Mouse (Mus musculus) testis, adult 2 months (tissue): ENCODE measurements around the gene Tpcn1. TPM values are rescaled to one million over a fixed set of nuclear protein-coding genes. Genes with fewer than 3 reads are reported as not detected.

Experiments used
- H3K27ac ChIP-seq: fragments of 200-500 bp; 2 replicates; pipeline ENCODE4 v1.5.1; 2012; ENCODE audit warnings: low read depth, low read length; ENCODE audit not compliant: control insufficient read depth, insufficient read depth
- H3K27me3 ChIP-seq: fragments of 200-500 bp; 2 replicates; pipeline ENCODE4 v1.6.1; 2012; ENCODE audit warnings: mild to moderate bottlenecking, low read length, moderate library complexity; ENCODE audit not compliant: control insufficient read depth, insufficient read depth
- H3K36me3 ChIP-seq: fragments of 200-500 bp; 2 replicates; pipeline ENCODE4 v1.6.1; 2012; ENCODE audit warnings: mild to moderate bottlenecking, low read length; ENCODE audit not compliant: control insufficient read depth, insufficient read depth
- H3K4me1 ChIP-seq: fragments of 200-500 bp; 2 replicates; pipeline ENCODE4 v1.6.1; 2012; ENCODE audit warnings: low read length; ENCODE audit not compliant: control insufficient read depth, insufficient read depth
- H3K4me3 ChIP-seq: fragments of 200-500 bp; 2 replicates; pipeline ENCODE4 v1.5.1; 2012; ENCODE audit warnings: low read depth, mild to moderate bottlenecking, low read length, moderate library complexity, mixed read lengths; ENCODE audit not compliant: control insufficient read depth
- CTCF ChIP-seq: fragments of 200-500 bp; IDR thresholded peaks from 2 replicates; pipeline ENCODE4 v1.5.1; 2012; ENCODE audit warnings: low read depth, mild to moderate bottlenecking, inconsistent platforms, low read length, moderate library complexity; ENCODE audit not compliant: control insufficient read depth, insufficient read depth, insufficient replicate concordance
- POLR2A ChIP-seq: fragments of 200-500 bp; IDR thresholded peaks from 2 replicates; pipeline ENCODE4 v1.6.1; 2012; ENCODE audit warnings: low read depth, mild to moderate bottlenecking, inconsistent platforms, low read length, moderate library complexity; ENCODE audit not compliant: control insufficient read depth
- polyA plus RNA-seq: library from polyadenylated mRNA; depleted of rRNA; stranded (reverse); fragments of >200 nt; gene quantifications from 2 replicates; pipeline ENCODE4 v1.2.3, GENCODE M21; 2012

Gene Tpcn1
- polyA plus RNA-seq, 1 experiment: 20.7 TPM

DNA sequence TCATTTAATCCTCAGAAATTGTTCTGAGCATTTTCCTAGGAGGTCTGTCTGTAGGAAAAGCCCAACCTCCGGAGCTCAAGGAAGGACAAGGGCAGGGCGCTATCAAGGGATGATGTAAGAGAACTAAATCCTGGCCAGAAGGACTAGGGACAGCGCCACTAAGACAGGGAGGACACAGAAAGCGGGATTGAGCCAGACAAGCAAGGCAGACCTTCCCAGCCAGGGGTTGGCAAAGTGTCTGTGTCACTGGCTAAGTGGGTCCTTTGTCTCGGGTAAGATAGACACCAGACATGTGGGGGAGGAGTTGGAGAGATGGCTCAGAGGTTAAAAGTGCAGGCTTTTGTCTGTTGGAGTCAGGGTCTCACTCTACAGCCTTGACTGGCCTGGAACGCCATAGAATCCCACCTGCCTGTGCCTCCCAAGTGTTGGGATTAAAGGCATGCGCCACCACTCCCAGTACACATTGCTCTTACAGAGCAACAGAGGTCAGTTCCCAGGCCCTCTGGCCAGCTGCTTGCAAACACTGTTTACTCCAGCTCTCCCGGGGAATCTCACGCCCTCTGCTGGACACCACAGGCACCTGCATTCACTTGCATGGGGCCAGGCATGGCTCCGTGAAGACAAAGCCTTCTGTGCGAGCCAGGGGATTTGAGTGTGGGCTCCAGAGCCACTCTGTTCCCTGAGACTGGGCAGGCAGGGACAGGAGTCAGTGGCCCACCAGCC lies 12.6 kb upstream of the Tpcn1 start:
- no peak overlapping the region for H3K27ac ChIP-seq
- H3K4me3 ChIP-seq: no peak overlapping the region
- TF ChIP-seq CTCF (peak; percentile 72; the same call in 1 of the 2 replicates), POLR2A (no peak)
- no peaks in the 10 kb centered on the region for H3K36me3 ChIP-seq
- H3K4me1 ChIP-seq: peaks cover 8% of the 10 kb centered on the region
- no peaks in the 10 kb centered on the region for H3K27me3 ChIP-seq

DNA sequence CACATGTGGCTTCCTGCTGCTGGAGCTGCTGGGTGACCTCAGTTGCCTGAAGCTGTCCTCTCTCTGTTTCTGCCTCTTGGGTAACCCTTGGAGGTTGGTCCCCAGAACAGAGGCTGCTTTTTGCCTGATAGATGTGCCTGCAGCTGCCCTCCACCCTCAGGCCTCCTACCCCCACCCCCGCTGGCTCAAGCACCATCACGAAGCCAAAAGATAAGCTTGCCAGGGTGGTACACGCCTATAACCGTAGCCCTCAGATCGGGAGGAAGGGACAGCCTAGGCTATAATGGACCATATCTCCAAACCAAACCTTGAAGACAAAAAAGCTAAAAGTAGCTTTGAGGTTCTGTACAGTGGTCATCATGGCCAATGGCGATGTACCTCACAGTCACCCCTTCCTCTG lies 11.2 kb upstream of the Tpcn1 start:
- no peaks in the 10 kb centered on the region for H3K27me3 ChIP-seq
- TF ChIP-seq CTCF (no peak), POLR2A (no peak)
- H3K4me3 ChIP-seq: no peak overlapping the region
- no peak overlapping the region for H3K27ac ChIP-seq
- H3K36me3 ChIP-seq: no peaks in the 10 kb centered on the region
- no peaks in the 10 kb centered on the region; the same call in 1 of the 2 replicates for H3K4me1 ChIP-seq

DNA sequence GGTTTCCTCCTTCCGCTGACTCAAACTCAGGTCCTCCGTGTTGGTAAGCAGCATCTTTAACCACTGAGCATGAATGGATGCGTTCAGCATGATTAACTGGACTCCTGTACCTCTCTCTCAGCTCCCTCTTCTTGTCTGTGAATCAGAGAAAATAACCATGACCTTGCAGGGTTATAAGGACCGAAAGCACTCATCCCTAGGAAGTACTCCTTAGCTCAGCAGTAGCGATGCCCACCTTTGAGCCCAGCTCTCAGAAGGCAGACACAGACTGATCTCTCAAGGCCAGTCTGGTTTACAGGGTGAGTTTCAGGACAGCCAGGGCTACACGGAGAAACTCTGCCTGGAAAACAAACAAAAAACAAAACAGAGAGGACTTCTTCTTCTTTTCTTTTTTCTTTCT lies 6.0 kb upstream of the Tpcn1 start:
- Histone ChIP-seq H3K4me3 (no peak overlapping the region), H3K27ac (no peak overlapping the region), H3K4me1 (peaks cover 5% of the 10 kb centered on the region), H3K27me3 (no peaks in the 10 kb centered on the region), H3K36me3 (no peaks in the 10 kb centered on the region)
- TF ChIP-seq CTCF (no peak), POLR2A (no peak)

DNA sequence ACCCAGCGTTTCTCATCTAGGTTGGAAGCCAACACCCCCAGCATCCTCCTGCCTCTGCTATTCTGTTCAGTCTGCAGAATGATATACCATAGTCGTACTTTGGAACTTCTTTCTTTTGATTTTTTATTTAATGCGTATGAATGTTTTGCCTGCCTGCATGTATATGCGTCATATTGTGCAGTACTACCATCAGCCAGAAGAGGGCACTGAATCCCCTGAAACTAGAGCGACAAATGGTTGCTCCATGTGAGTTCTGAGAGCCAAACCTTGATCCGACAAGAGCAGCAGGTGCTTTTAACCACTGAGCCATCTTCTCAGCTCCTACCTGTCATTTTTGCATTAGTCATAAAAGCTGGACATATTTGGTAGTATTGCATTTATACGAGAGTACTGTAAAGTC lies 3.7 kb upstream of the Tpcn1 start:
- Histone ChIP-seq H3K27ac (no peak overlapping the region), H3K27me3 (no peaks in the 10 kb centered on the region), H3K4me3 (no peak overlapping the region), H3K4me1 (peaks cover 19% of the 10 kb centered on the region), H3K36me3 (no peaks in the 10 kb centered on the region)
- TF ChIP-seq POLR2A: no peak
- TF ChIP-seq CTCF: no peak

DNA sequence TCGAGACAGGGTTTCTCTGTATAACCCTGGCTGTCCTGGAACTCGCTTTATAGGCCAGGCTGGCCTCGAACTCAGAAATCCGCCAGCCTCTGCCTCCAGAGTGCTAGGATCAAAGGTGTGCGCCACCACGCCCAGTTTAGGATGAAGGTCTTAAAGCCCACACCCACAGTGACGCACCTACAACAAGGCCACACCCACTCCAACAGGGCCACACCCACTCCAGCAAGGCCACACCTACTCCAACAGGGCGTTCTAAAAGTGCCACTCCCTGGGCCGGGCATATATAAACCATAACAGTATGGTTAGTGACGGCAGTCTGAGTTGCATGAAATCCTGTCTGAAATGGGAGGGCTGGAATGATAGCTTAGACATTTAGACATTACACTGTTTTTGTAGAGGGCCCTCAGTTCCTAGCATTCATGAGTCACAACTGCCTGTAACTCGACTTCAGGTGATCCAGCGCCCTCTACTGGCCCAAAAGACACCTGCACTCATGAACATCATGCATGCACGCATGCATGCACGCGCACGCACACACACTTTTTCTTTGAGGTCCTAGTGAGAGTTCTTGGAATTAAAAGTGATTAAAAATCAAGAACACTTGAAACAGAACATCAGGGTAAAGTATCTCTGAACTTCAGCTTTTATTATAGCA lies 2.0 kb upstream of the Tpcn1 start:
- TF ChIP-seq POLR2A (no peak), CTCF (peak; percentile 81; the same call in 1 of the 2 replicates)
- H3K27ac ChIP-seq: no peak overlapping the region
- no peaks in the 10 kb centered on the region for H3K27me3 ChIP-seq
- H3K4me3 ChIP-seq: peak overlapping the region; percentile 58
- peaks cover 19% of the 10 kb centered on the region for H3K4me1 ChIP-seq
- no peaks in the 10 kb centered on the region for H3K36me3 ChIP-seq

DNA sequence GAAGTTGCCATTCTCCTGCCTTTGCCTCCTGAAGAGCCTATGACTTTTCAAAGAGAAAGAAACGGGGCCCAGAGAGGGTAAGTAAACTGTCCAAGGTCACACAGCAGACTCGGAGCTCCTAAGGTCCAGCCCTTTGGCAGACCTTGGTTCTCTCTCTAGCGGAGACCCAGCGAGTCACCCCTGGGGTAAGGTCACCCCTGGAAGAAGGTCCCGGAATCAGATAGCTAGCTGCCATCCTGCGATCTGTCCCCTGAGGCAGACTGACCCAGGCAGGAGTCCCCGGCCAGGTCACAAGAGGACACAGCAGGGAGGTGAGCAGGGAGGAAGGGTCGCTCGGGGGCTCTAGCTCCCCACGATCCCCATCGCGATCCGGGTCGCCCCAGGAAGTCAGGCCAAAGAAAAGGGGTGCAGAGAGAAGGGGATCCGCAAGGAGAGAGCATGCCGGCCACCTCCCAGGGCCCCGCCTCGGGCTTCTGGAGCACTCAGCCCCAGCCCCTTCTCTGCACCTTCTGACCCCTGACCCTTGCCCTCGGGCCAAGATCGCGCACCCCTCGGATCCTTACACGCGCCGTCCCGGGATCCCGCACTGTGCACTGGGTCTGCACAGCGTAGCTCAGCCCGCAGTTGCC lies 419 bp downstream of the Tpcn1 start:
- Histone ChIP-seq H3K27ac (peak overlapping the region; percentile 34; the same call in 1 of the 2 replicates), H3K4me1 (peaks cover 24% of the 10 kb centered on the region), H3K27me3 (no peaks in the 10 kb centered on the region), H3K36me3 (no peaks in the 10 kb centered on the region), H3K4me3 (peak overlapping the region; percentile 85)
- TF ChIP-seq POLR2A (no peak), CTCF (no peak)

DNA sequence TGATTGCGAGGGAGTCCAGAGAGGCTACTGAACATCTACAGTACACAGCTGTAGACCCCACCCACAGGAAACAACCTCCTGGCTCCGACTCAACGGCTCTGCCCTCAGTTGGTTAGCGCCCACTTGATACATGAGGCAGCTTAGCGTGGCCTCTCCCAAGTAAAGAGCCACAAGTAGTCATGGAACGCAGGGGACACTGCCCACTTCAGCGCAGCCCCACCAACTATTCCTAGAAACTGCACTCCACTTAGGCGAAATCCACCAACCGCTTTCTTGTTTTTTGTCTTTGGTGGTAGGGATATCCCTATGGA lies 902 bp downstream of the Tpcn1 start:
- no peaks in the 10 kb centered on the region for H3K27me3 ChIP-seq
- peak overlapping the region; percentile 5; the same call in 1 of the 2 replicates for H3K27ac ChIP-seq
- H3K4me1 ChIP-seq: peaks cover 24% of the 10 kb centered on the region
- H3K36me3 ChIP-seq: no peaks in the 10 kb centered on the region
- peak overlapping the region; percentile 85 for H3K4me3 ChIP-seq
- TF ChIP-seq POLR2A (no peak), CTCF (no peak)
